Mouse (Mus musculus) neural tube, embryonic 10.5 days (tissue): ENCODE data around the gene BC030867.

Source experiments
- DNase-seq: peaks from one replicate; pipeline ENCODE4 v3.0.0-alpha.2; 2017; ENCODE audit warnings: low spot score; ENCODE audit errors: extremely low spot score

BC030867 gene

DNA sequence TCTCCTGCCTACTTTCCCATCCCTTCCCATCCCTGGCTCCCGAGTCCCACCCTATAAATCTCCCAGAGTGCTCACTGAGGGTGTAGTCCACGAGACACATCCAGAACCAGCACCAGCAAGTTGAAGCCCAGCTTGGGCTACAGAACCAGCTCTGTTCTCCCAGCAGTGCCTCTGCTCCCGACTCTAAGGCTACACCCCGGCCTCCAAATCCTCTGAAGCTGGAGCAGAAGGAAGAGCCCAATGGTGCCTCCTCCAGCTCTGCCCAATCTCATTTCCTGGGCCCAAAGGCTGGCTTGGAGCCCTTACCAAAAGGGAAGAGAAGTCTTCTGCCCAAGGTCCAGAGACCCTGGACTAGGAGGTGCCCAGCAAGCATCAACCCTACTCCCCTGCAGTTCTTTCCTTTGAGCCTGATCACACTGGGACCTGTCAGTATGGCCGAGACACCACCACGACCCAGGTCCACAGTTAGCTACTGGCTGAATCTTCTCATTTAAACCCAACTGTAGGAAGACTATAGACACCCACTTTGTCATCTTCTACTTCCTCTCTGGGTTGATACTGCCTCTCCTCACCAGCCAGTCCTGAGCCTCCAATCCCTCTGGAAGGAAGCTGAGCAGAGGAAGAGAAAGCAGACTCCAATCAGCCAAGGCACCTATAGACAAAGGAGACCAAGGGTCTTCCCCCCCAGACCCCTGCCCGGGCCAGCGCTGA is 27.3 kb upstream of the BC030867 start:
- DNase-seq, result no peak

- DNase-seq, result no peak
Measured at GRCm38 (mm10) chr11:102221954-102222351, 26.7 kb upstream of the BC030867 start.

GRCm38 (mm10) chr11:102223166-102223565 is 25.5 kb upstream of the BC030867 start:
- peak; percentile 63 for DNase-seq

DNA sequence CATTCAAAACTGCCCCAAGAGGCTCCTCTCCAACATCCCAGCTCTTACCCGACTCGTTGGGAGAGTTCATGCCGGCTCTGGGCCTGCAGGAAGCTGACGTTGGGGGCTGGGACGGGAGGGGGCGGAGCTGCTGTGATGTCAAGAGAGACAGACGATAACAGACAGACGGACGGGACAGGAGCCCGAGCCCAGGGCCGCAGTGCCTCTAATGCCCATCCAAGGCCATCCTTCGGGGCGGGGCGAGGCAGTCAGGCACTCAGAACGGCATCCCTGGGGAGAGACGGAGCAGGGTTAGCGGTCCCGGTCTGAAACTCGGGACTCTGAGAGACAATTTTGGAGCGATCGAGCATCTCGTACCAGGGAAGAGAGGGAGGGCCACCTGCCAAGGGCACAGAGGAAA is 24.0 kb upstream of the BC030867 start:
- DNase-seq, result no peak

DNA sequence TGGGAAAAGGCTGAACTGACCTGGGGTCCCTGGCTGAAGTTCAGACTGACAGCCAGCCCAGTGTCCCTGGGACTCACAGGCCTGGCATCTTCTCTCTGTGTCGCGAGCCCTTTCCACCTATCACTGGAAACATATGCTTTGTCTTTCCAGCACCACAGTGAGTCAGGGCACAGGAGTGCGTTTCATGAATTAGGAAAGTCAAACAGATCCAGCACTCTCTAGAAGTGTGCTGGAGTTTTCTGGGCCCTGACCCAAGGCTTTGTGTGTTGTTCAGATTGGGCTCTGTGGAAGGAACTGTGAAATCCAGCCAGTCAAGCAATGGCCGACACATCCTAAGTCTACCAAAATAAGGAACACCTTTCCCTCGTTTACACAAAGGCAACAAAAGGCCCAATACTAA is 23.5 kb upstream of the BC030867 start:
- DNase-seq, result no peak

- DNase-seq, result no peak
Measured at GRCm38 (mm10) chr11:102226067-102226978, 22.4 kb upstream of the BC030867 start.

DNA sequence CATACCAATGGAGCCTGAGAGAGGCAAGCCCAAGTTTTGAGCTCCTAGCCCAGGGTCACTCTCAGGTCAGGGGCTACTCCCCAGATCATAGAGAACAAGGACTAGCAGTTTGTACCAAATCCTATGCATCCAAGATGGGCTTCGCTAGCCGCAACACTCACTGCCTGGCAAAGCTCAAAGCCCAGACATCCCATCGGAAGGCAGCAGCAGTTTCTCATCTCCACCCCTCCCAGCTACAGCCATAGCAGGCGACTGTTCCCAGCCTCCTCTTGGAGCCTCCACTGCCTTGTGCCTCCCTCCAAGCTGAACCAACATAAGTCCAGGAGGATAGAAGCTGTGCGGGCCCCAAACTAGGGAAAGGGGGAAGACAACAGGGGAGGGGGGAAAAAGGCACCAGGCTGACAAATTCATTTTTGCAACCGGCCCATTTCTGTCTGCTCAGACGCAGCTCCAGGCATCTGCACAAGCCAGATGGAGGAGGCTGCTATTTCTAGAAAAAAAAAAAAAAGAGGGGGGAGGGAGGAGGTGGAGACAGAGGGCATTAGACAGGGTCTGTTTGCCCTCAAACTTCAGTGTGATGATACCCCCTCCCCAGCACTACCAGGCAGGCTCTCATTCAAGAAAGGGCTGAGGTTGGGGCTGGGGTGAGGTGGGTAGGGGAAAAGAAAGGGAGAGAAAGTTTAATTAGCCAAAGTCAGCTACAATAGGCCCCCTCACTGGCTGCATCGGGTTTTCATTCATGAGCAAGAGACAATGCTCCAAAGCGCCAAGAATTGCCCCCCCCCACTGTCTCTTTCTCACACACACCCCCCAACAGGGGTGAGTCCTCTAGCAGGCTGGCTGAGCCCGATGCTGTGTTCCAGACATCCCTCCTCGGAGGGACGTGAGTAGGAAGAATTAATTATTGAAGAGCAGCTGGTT is 21.2 kb upstream of the BC030867 start:
- DNase-seq, result no peak

- DNase-seq, result no peak
Measured at GRCm38 (mm10) chr11:102228191-102228545, 20.5 kb upstream of the BC030867 start.

DNA sequence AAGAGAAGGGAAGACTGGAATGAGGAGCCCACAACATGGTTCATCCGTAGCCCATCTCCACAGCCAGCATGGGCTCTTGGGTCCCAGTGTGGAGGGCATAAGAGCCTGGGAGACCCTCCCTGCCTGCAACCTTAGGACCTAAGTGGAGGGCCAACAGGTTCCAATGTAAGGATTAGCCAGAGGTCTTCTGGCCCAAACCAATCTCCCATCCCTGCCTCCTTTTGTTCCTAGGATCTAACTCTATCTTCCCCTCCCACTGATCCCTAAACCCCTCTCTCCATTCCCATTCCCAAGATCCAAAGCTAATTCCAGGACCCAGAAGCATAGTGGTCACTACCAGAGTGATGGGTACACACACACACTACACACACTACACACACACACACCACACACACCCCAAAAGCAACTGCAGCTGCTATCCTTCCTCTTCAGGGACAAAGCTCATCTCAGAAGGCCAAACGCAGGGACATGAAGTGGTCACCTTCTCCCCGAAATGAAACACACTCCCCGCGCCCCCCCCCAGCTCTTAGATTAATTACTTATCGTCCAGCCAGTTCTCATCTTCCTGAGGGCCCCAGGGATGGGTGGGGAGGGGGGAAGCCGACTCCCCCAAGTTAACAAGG is 19.9 kb upstream of the BC030867 start:
- no peak for DNase-seq

DNA sequence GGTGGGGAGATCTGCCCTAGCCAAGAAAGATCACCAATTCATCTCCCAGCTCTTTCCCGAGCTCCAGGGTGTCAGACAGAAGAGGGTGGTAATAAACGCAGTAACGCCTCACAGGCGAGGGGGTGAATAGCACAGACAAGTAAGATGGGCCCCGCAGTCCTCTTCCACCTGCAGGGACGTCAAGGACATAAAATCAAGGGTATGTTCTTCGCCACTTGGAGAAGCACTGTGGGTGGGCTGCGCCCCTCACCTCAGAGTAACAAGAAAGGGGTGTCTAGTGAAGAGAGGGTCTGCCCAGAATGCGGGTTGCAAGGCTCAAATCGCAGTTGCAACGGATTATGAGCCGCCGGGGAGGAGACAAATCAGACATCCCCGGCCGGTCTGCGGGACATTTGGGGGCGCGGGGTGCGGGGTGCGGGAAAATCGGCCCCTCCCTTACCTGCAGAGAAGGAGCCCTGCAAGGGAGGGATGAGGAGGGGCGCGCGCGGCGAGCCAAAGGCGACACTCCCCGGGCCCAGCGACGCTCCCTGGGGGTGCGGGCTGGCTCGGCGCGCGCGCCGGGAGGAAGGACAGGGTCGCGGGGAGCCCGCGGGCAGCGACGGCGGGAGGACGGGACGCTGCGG is 19.2 kb upstream of the BC030867 start:
- DNase-seq, result no peak

GRCm38 (mm10) chr11:102230006-102230741 is 18.5 kb upstream of the BC030867 start, which contains the start of gene Hdac5:
Hdac5 (minus strand) TSS chr11:102230166.
- DNase-seq, result peak; percentile 97

- no peak for DNase-seq
Measured at GRCm38 (mm10) chr11:102236022-102236421, 12.7 kb upstream of the BC030867 start.

DNA sequence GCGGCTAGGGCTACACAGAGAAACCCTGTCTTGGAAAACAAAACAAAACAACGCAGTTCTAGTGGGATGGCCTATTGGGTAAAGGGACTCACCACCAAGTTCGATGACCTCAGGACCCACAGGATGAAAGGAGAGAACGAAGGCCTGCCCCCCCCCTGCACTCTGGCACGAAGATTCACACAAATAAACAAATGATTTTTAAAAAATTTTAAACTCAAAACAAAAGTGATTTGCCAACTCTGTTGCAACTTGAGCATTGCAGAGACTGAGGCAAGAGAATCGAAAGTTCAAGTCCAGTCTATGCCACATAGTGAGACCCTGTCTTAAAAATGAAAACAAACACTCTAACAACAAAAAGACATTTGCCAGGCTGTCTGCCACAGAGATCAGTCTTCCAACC is 8.0 kb upstream of the BC030867 start:
- DNase-seq, result no peak

GRCm38 (mm10) chr11:102241246-102241645 is 7.4 kb upstream of the BC030867 start:
- no peak for DNase-seq

GRCm38 (mm10) chr11:102241874-102242273 is 6.8 kb upstream of the BC030867 start:
- DNase-seq, result no peak

DNA sequence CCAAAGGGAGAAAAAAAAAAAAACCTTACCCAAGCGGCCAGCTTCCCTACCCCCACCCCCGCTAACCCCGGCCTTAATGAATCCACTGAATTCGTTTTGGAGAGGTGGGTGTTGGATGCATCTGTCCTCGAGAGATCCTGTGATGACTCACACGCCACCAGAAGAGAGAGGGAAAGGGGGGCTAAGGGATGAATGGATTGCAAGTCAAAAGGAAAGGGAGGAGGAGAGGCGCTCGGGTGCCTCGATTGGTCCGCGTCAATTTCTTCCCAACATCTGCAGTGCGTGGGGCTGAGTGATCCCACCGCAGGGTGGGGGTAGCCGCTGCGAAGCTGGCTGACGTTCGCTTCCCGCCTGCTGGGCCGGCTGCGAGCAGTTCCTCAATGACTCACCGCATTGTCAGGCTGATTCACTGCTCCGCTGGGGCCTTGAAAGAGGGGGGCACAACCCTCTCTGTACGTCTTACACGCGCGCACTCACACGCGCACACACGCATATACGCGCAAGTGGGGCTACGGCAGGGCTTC is 3.7 kb upstream of the BC030867 start:
- peak; percentile 54 for DNase-seq

DNA sequence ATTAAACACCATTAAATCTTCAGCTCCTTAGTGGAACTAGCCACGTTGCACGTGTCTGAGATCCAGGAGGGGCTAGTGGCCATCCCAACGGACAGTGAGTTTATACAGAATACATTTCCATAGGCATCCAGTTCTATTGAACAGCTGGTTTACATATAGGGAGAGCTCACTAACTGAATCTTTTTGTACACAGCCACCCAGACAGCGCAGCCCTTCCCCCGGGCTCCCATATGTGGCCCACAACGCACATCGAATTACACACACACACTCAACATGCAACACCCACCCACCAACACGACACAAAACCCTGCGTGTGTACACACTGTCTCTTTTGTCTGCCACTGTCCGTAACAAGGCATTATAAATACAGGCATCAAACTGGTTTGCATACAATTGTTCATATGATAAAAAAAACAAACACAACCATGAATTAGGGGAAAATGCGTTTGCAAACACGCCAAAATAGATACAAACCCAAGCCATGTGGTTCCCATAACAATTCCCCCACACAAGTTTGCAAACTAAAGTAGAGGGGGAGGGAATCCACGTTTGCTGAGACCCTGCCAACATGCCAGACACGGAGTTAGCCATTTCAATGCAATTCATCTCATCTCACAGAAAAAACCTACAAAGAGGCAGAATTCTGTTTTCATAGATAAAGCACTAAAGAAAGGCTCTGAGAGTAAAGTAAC is 3.0 kb upstream of the BC030867 start:
- no peak for DNase-seq

- DNase-seq, result no peak
Measured at GRCm38 (mm10) chr11:102246273-102246635, 2.4 kb upstream of the BC030867 start.

DNA sequence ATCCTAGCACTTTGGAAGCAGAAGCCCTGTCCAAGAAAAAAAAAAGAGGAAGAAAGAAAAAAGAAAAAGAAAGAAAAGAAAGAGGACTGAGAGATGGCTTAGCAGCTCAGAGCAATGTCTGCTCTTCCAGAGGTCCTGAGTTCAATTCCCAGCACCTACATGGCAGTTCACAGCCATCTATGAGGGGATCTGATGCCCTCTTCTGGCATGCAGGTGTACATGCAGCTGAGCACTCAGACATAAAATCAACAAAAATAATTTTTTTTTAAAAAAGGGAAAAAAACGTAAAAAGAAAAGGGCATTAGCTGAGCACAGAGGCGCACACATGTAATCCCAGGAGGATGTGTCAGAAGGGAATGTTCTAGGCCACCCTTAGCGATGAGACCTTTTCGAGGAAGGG is 1.8 kb upstream of the BC030867 start:
- no peak for DNase-seq
